Mouse (Mus musculus): Measurements from ENCODE around the gene Exoc6b.

DNA sequence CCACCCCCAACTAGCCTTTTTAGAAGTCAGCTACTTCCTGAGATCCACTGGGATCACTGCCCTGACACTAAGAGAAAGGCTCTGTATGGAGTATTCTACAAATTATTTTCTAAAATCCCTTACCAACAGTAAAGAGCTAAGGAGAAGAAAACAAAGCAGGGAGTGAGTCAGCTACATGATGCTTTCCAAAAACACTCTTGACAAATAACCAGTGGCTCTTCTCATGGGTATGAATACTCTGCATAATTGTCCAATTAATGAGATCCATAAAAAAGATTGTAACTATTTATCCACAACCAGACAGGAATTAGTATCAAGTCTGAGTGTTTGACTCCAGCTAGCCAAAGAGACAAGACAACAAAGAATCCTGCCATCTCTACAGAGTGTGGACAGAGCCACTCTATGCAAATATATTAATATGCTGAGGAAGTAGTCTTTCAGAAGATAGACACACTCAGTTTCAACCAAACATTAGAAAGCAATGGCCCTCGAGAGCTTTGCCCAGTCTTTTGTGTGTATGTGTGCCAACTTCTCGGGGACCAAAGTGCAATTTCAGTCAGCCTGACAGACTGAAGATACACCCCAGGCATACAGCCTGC, 263.1 kb downstream of the Exoc6b start:
- no peak for TF ChIP-seq USF1 (IDR thresholded peaks at IDR 0.05; ENCODE audit: low read depth)
- TF ChIP-seq E2F4 (IDR thresholded peaks at IDR 0.05; ENCODE audit: insufficient read depth), result no peak
- no peak for TF ChIP-seq POLR2A (IDR thresholded peaks at IDR 0.05; ENCODE audit: insufficient read length, low read depth)

Measured in myocyte (in vitro differentiated cells).